Mouse (Mus musculus) ES-E14 (cell line): ENCODE measurements around the gene Robo1. TPM values are rescaled to one million over a fixed set of nuclear protein-coding genes. Genes with fewer than 3 reads are reported as not detected.

Source experiments
- DNase-seq: peaks from one replicate; pipeline ENCODE4 v3.0.0-alpha.2; 2013; ENCODE audit warnings: low read depth, low spot score
- H3K27ac ChIP-seq: 2 replicates; pipeline ENCODE4 v1.5.1; 2012; ENCODE audit warnings: low read depth, mild to moderate bottlenecking, low read length, moderate library complexity, mixed read lengths; ENCODE audit not compliant: poor library complexity, insufficient read depth, severe bottlenecking
- H3K36me3 ChIP-seq: 2 replicates; pipeline ENCODE4 v1.6.1; 2012; ENCODE audit warnings: mild to moderate bottlenecking, low read length, moderate library complexity, mixed read lengths; ENCODE audit not compliant: control insufficient read depth, poor library complexity, insufficient read depth, severe bottlenecking
- H3K4me1 ChIP-seq, 2 experiments: fragments of 150-350 bp in 1 of 2; sonication (generic) in 1 of 2; 2 replicates each; pipeline ENCODE4 v1.6.1; 2012; ENCODE audit warnings: low read length in 2 of 2, mild to moderate bottlenecking in 1 of 2, mixed read lengths in 1 of 2; ENCODE audit not compliant: control insufficient read depth in 2 of 2, insufficient read depth in 2 of 2, poor library complexity in 1 of 2
- H3K4me3 ChIP-seq, 2 experiments: fragments of 150-350 bp in 1 of 2; sonication (generic) in 1 of 2; 2 replicates each; pipeline ENCODE4 v1.5.1; 2012; ENCODE audit warnings: low read length in 2 of 2, low read depth in 1 of 2, mild to moderate bottlenecking in 1 of 2, mixed read lengths in 1 of 2; ENCODE audit not compliant: insufficient read depth in 1 of 2, poor library complexity in 1 of 2, severe bottlenecking in 1 of 2
- H3K9ac ChIP-seq: 2 replicates; pipeline ENCODE4 v1.6.1; 2012; ENCODE audit warnings: low read depth, mild to moderate bottlenecking, low read length, mixed read lengths; ENCODE audit not compliant: poor library complexity, insufficient read depth, severe bottlenecking
- H3K9me3 ChIP-seq: fragments of 150-350 bp; sonication (generic); 2 replicates; pipeline ENCODE4 v1.6.1; 2012; ENCODE audit warnings: low read depth, mild to moderate bottlenecking, low read length; ENCODE audit not compliant: control insufficient read depth, insufficient read depth
- CHD2 ChIP-seq: IDR thresholded peaks from 2 replicates; pipeline ENCODE4 v1.6.1; 2014; ENCODE audit warnings: mild to moderate bottlenecking, low read depth, low read length, inconsistent platforms
- HCFC1 ChIP-seq: IDR thresholded peaks from 2 replicates; pipeline ENCODE4 v1.6.1; 2012; ENCODE audit warnings: low read length, inconsistent platforms, borderline replicate concordance; ENCODE audit not compliant: insufficient read depth
- MAFK ChIP-seq: IDR thresholded peaks from 2 replicates; pipeline ENCODE4 v1.6.1; 2014; ENCODE audit warnings: mild to moderate bottlenecking, low read depth, low read length, inconsistent platforms; ENCODE audit not compliant: insufficient read depth
- ZC3H11A ChIP-seq: IDR thresholded peaks from 2 replicates; pipeline ENCODE4 v1.6.1; 2012; ENCODE audit warnings: low read depth, mild to moderate bottlenecking, inconsistent platforms, low read length, borderline replicate concordance
- ZNF384 ChIP-seq: IDR thresholded peaks from 2 replicates; pipeline ENCODE4 v1.6.1; 2012; ENCODE audit warnings: low read depth, low read length, inconsistent platforms
- in situ Hi-C, 2 experiments: fragments of 600-800 bp; cut with MboI; formaldehyde crosslinking; loops; one replicate each; pipeline ENCODE4 v1.15.1; 2025; ENCODE audit warnings: low sequenced_read_pairs in 2 of 2, inconsistent platforms in 1 of 2; ENCODE audit not compliant: unreplicated experiment in 2 of 2
- total RNA-seq: library from RNA; depleted of rRNA; stranded (reverse); fragments of 300-350 nt; gene quantifications from 2 replicates; pipeline ENCODE4 v1.2.3, GENCODE M21; 2012

The Robo1 gene
- total RNA-seq, 1 experiment = 20.5 TPM

GRCm38 (mm10) chr16:72664233-72664613 lies 356.1 kb downstream of the Robo1 start:
- Histone ChIP-seq H3K27ac (no peak overlapping the region), H3K4me3 (peak overlapping the region; percentile 69 to 78), H3K9me3 (no peaks in the 10 kb centered on the region), H3K4me1 (no peaks in the 10 kb centered on the region), H3K36me3 (no peaks in the 10 kb centered on the region), H3K9ac (no peak overlapping the region)
- no peak for TF ChIP-seq ZNF384
- TF ChIP-seq ZC3H11A = no peak
- TF ChIP-seq CHD2 = no peak
- TF ChIP-seq HCFC1 = no peak
- TF ChIP-seq MAFK = no peak
- no peak for DNase-seq
- in situ Hi-C loops = loop anchor here in 1 of 2 experiments (25.0 kb wide), 1 partner anchor 323 kb away; no protein-coding TSS in a partner anchor

- in situ Hi-C loops = loop anchor here in 1 of 2 experiments (25.0 kb wide), 1 partner anchor 322 kb away; no protein-coding TSS in a partner anchor
- no peak for TF ChIP-seq ZC3H11A
- no peak for TF ChIP-seq MAFK
- no peak for TF ChIP-seq CHD2
- no peak for TF ChIP-seq ZNF384
- TF ChIP-seq HCFC1 = no peak
- H3K27ac ChIP-seq = no peak overlapping the region
- H3K9ac ChIP-seq = no peak overlapping the region
- no peaks in the 10 kb centered on the region for H3K36me3 ChIP-seq
- H3K9me3 ChIP-seq = no peaks in the 10 kb centered on the region
- H3K4me1 ChIP-seq = no peaks in the 10 kb centered on the region
- H3K4me3 ChIP-seq = no peak overlapping the region
- no peak for DNase-seq
These were observed 356.7 kb downstream of the Robo1 start for GRCm38 (mm10) chr16:72664806-72665205.

GRCm38 (mm10) chr16:72665454-72665853 lies 357.3 kb downstream of the Robo1 start:
- Histone ChIP-seq H3K9me3 (no peaks in the 10 kb centered on the region), H3K36me3 (no peaks in the 10 kb centered on the region), H3K4me3 (no peak overlapping the region), H3K4me1 (peaks cover 0 to 4% of the 10 kb centered on the region in 2 experiments; a peak in 2 of 4 replicates), H3K9ac (no peak overlapping the region), H3K27ac (no peak overlapping the region)
- no peak for TF ChIP-seq ZC3H11A
- no peak for TF ChIP-seq ZNF384
- no peak for TF ChIP-seq MAFK
- TF ChIP-seq CHD2 = no peak
- DNase-seq = no peak
- in situ Hi-C loops = loop anchor here in 1 of 2 experiments (25.0 kb wide), 1 partner anchor 322 kb away; no protein-coding TSS in a partner anchor

- TF ChIP-seq HCFC1 = no peak
- no peak for TF ChIP-seq CHD2
- no peak for TF ChIP-seq ZC3H11A
- no peak for TF ChIP-seq MAFK
- no peak for TF ChIP-seq ZNF384
- Histone ChIP-seq H3K36me3 (no peaks in the 10 kb centered on the region), H3K9ac (no peak overlapping the region), H3K4me3 (no peak overlapping the region), H3K4me1 (peaks cover 0 to 8% of the 10 kb centered on the region in 2 experiments; a peak in 2 of 4 replicates), H3K27ac (no peak overlapping the region), H3K9me3 (no peaks in the 10 kb centered on the region)
- in situ Hi-C loops = loop anchor here in 1 of 2 experiments (25.0 kb wide), 1 partner anchor 317 kb away; no protein-coding TSS in a partner anchor
- no peak for DNase-seq
These were observed 362.3 kb downstream of the Robo1 start for GRCm38 (mm10) chr16:72670240-72671038.
